Mouse (Mus musculus) adrenal gland, adult 10 weeks (tissue): ENCODE results near the gene Dcaf15. TPM values are rescaled to one million over a fixed set of nuclear protein-coding genes. Genes with fewer than 3 reads are reported as not detected.

Experiments
- polyA plus RNA-seq: library from polyadenylated mRNA; stranded (reverse); fragments of 350-450 nt; fragmentation: Illumina TruSeq; extraction: RNeasy Lipid Tissue Mini Kit (QIAGEN cat#74804); gene quantifications from one replicate; pipeline ENCODE4 v1.2.3, GENCODE M21; 2014; ENCODE audit warnings: low read depth, low replicate concordance

The Dcaf15 gene
- polyA plus RNA-seq, result 1.3 TPM

GRCm38 (mm10) chr8:84104697-84105609 is at the start of gene Dcaf15:
Gene Dcaf15, minus strand, starts transcription at chr8:84104768.

DNA sequence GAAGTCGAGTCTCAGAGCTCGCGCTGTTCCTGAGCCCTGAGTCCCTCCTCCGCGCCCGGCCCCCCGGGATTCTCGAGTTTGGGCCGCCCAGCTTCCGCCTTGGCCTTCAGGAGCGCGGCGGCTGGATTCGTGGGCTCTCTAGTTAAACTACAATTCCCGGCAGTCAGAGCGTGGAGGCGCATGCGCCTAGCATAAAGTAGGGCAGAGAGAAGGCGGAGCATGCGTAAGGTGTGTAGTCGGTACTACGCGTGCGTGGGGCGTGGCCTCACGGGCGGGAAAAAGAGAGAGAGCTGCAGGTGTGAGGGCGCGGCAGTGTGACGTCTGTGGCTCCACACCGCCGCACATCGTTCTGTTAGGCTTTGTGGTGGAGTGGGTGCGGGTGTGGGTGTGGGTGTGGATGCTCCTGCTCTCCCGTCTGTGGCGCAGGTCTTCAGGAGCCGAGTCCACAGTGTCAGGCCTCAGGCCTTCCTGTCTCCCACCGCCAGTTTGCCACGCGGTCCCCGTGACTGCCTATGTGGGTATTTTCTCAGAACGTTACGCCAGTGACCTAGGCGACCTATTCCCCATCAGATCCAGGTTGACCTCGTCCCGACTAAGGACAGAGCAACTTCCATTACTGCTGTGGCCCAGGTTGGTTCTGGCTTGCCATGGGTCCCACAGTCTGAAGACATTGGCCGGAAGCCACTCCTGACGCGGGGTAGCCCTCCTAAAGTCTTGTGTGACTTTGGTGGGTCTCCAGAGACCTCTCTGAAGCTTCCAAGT is 43.4 kb upstream of the Dcaf15 start, which contains the start of the genes Cc2d1a and 4930432K21Rik:
Gene Cc2d1a, minus strand, starts transcription at position 168 of the 762 bp plus-strand sequence.
Gene 4930432K21Rik, plus strand, starts transcription at position 257 of the 762 bp plus-strand sequence.

GRCm38 (mm10) chr8:84125656-84126055 is 21.1 kb upstream of the Dcaf15 start, which contains the start of gene Podnl1:
Gene Podnl1, plus strand, starts transcription at chr8:84125989.

DNA sequence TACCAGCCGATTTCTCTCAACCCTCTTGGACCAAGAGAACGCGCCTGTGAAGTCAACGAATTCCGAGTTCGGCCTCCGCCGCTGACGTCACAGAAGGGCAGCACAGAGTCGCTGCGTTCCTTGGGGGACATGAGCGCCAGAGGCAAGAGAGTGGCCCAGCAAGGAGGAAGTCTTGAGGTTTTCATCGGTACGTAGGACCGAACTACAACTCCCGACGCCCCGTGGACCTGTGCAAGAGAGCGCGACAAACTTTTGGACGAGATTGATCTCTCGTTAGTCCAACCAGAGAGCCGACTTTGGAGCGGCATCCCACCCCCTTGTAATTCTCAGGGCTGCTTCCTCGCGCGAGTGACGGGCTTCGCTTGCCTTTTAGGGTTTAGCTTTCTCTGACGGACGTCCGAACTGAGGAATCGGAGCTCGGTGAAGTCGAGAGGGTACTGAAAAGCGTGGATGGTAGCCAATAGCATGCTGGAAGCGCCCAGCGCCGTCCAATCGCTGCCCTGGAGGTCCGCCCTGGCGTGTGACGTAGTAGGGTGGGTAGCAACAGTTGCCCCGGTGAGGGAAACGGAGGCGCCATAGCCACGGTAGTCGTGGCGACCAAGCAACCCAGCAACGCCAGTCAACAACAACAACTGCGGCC is 38.2 kb downstream of the Dcaf15 start, which contains the start of gene Rfx1:
Gene Rfx1, plus strand, starts transcription at position 544 of the 640 bp plus-strand sequence.

GRCm38 (mm10) chr8:84065037-84065436 is 39.5 kb downstream of the Dcaf15 start, which contains the start of gene Gm10643:
Gene Gm10643, minus strand, starts transcription at chr8:84065137.

Other genes with a start within 250 kb of the Dcaf15 start
- gene Adgrl1, start 204.7 kb downstream of the Dcaf15 start, polyA plus RNA-seq, result 7.5 TPM
- gene Gm10644, start 149.6 kb downstream of the Dcaf15 start, polyA plus RNA-seq, result 0.35 TPM
- gene Asf1b, start 149.3 kb downstream of the Dcaf15 start, polyA plus RNA-seq, result 1.7 TPM
- gene Prkaca, start 131.8 kb downstream of the Dcaf15 start, polyA plus RNA-seq, result 56.5 TPM
- gene Samd1, start 107.1 kb downstream of the Dcaf15 start, polyA plus RNA-seq, result 4.4 TPM
- gene 1700067K01Rik, start 103.3 kb downstream of the Dcaf15 start, polyA plus RNA-seq, result not detected
- gene 2210011C24Rik, start 92.6 kb downstream of the Dcaf15 start, polyA plus RNA-seq, result not detected
- 0.76 TPM for gene Palm3, start 83.3 kb downstream of the Dcaf15 start, polyA plus RNA-seq
- 0.35 TPM for gene Il27ra, start 62.2 kb downstream of the Dcaf15 start, polyA plus RNA-seq
- gene Rln3, start 59.8 kb downstream of the Dcaf15 start, polyA plus RNA-seq, result not detected
- 2.3 TPM for gene Gm10643, start 39.6 kb downstream of the Dcaf15 start, polyA plus RNA-seq
- gene Rfx1, start 37.9 kb downstream of the Dcaf15 start, polyA plus RNA-seq, result 0.64 TPM
- gene Podnl1, start 21.2 kb upstream of the Dcaf15 start, polyA plus RNA-seq, result not detected
- 0.35 TPM for gene Cc2d1a, start 43.2 kb upstream of the Dcaf15 start, polyA plus RNA-seq
- gene 4930432K21Rik, start 43.3 kb upstream of the Dcaf15 start, polyA plus RNA-seq, result not detected
- not detected for gene Nanos3, start 80.4 kb upstream of the Dcaf15 start, polyA plus RNA-seq
- gene Zswim4, start 132.3 kb upstream of the Dcaf15 start, polyA plus RNA-seq, result 0.52 TPM
- gene D8Ertd738e, start 145.0 kb upstream of the Dcaf15 start, polyA plus RNA-seq, result 5.3 TPM
- gene Mri1, start 152.6 kb upstream of the Dcaf15 start, polyA plus RNA-seq, result 4.1 TPM
- 5.3 TPM for gene Ccdc130, start 165.6 kb upstream of the Dcaf15 start, polyA plus RNA-seq